Mouse (Mus musculus): ENCODE results near the gene Rfng.

DNA sequence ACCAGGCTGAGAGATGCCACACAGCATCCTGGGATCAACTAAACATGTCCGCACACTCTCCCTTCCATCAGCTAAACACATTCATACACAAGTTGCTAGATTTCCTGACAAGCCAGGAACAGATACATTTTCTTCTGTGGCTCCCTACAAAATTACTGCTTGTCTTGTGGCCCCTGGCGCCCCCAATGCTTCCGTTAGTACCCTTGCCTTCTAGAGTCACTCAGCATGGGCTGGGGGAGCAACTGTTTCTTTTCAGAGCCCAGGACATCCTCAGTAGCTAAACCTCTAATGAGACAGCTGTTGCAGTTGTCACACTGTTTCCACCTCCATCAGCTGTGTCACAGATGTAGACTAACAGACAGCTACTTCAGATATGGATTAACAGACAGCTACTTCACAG lies 11.3 kb downstream of the Rfng start:
- TF ChIP-seq CTCF (IDR thresholded peaks at IDR 0.05; ENCODE audit: low read depth) (no peak), EP300 (IDR thresholded peaks at IDR 0.05; ENCODE audit: low read depth) (no peak)

Data from liver, embryonic 14.5 days (tissue).